Mouse (Mus musculus) MEL (cell line): ENCODE measurements at regions not wholly inside any gene's neighbourhood (a gene's known extent, or its start where the extent isn't known, plus 50 kb on each side); places are given as distances from the start of the nearest gene placed in this dataset.

Source experiments
- DNase-seq: peaks from one replicate; pipeline ENCODE4 v3.0.0; 2011; ENCODE audit warnings: low read depth, low spot score
- H3K27ac ChIP-seq: 2 replicates; pipeline ENCODE4 v1.5.1; 2012; ENCODE audit warnings: low read depth, mild to moderate bottlenecking, control low read depth, low read length, moderate library complexity; ENCODE audit not compliant: control insufficient read depth
- H3K27me3 ChIP-seq, 2 experiments: fragments of 150-350 bp in 1 of 2; sonication (generic) in 1 of 2; 2 replicates each; pipeline ENCODE4 v1.6.1; 2012; ENCODE audit warnings: low read length in 2 of 2, mild to moderate bottlenecking in 2 of 2, improper control_type of control experiment in 1 of 2, moderate library complexity in 1 of 2; ENCODE audit not compliant: insufficient read depth in 2 of 2, control insufficient read depth in 1 of 2
- H3K36me3 ChIP-seq, 2 experiments: 2 replicates each; pipeline ENCODE4 v1.6.1; 2012 to 2014; ENCODE audit warnings: low read length in 2 of 2, improper control_type of control experiment in 1 of 2, inconsistent platforms in 1 of 2, mild to moderate bottlenecking in 1 of 2; ENCODE audit not compliant: insufficient read depth in 2 of 2, control insufficient read depth in 1 of 2
- H3K4me1 ChIP-seq, 2 experiments: fragments of 150-350 bp in 1 of 2; sonication (generic) in 1 of 2; 2 replicates each; pipeline ENCODE4 v1.6.1; 2012; ENCODE audit warnings: low read length in 2 of 2, improper control_type of control experiment in 1 of 2, mild to moderate bottlenecking in 1 of 2; ENCODE audit not compliant: insufficient read depth in 2 of 2, control insufficient read depth in 1 of 2
- H3K4me3 ChIP-seq, 2 experiments: fragments of 150-350 bp in 1 of 2; sonication (generic) in 1 of 2; 2 replicates each; pipeline ENCODE4 v1.5.1; 2012; ENCODE audit warnings: low read depth in 2 of 2, low read length in 2 of 2, mild to moderate bottlenecking in 2 of 2, moderate library complexity in 2 of 2, control low read depth in 1 of 2, improper control_type of control experiment in 1 of 2; ENCODE audit not compliant: control insufficient read depth in 1 of 2, insufficient read depth in 1 of 2
- H3K79me2 ChIP-seq: 2 replicates; pipeline ENCODE4 v1.6.1; 2012; ENCODE audit warnings: mild to moderate bottlenecking, low read length, moderate library complexity; ENCODE audit not compliant: control insufficient read depth, poor library complexity, insufficient read depth
- H3K9ac ChIP-seq: 2 replicates; pipeline ENCODE4 v1.6.1; 2012; ENCODE audit warnings: low read depth, mild to moderate bottlenecking, control low read depth, low read length, moderate library complexity; ENCODE audit not compliant: control insufficient read depth, poor library complexity, severe bottlenecking
- H3K9me3 ChIP-seq: fragments of 150-350 bp; sonication (generic); replicated peaks from 2 replicates; pipeline ENCODE4 v1.6.1; 2012; ENCODE audit warnings: mild to moderate bottlenecking, low read length, improper control_type of control experiment, moderate library complexity; ENCODE audit not compliant: insufficient read depth
- BHLHE40 ChIP-seq: IDR thresholded peaks from 2 replicates; pipeline ENCODE4 v1.6.1; 2012; ENCODE audit warnings: low read depth, mild to moderate bottlenecking, inconsistent platforms, low read length, improper control_type of control experiment, borderline replicate concordance
- CHD1 ChIP-seq: IDR thresholded peaks from 2 replicates; pipeline ENCODE4 v1.6.1; 2012; ENCODE audit warnings: low read depth, mild to moderate bottlenecking, inconsistent platforms, low read length, improper control_type of control experiment
- CHD2 ChIP-seq: IDR thresholded peaks from 2 replicates; pipeline ENCODE4 v1.6.1; 2011; ENCODE audit warnings: low read length, improper control_type of control experiment
- CTCF ChIP-seq, 3 experiments: IDR thresholded peaks in 2 of 3; conservative IDR thresholded peaks in 1 of 3; 2 replicates each; pipeline ENCODE4 v1.5.1; 2011 to 2012; ENCODE audit warnings: low read length in 3 of 3, low read depth in 2 of 3, mild to moderate bottlenecking in 2 of 3, improper control_type of control experiment in 1 of 3, inconsistent platforms in 1 of 3, mixed read lengths in 1 of 3, moderate library complexity in 1 of 3; ENCODE audit not compliant: control insufficient read depth in 1 of 3, insufficient read depth in 1 of 3, poor library complexity in 1 of 3, severe bottlenecking in 1 of 3
- E2F4 ChIP-seq: IDR thresholded peaks from 2 replicates; pipeline ENCODE4 v1.6.1; 2011; ENCODE audit warnings: low read depth, low read length, improper control_type of control experiment, borderline replicate concordance
- EP300 ChIP-seq, 2 experiments: IDR thresholded peaks; 2 replicates each; pipeline ENCODE4 v1.6.1; 2011; ENCODE audit warnings: improper control_type of control experiment in 2 of 2, low read length in 2 of 2, low read depth in 1 of 2, mild to moderate bottlenecking in 1 of 2
- GABPA ChIP-seq: IDR thresholded peaks from 2 replicates; pipeline ENCODE4 v1.6.1; 2012; ENCODE audit warnings: low read depth, mild to moderate bottlenecking, inconsistent platforms, low read length, improper control_type of control experiment, moderate library complexity
- GATA1 ChIP-seq: IDR thresholded peaks from 2 replicates; pipeline ENCODE4 v1.6.1; 2011; ENCODE audit warnings: low read depth, low read length, improper control_type of control experiment
- HCFC1 ChIP-seq: IDR thresholded peaks from 2 replicates; pipeline ENCODE4 v1.6.1; 2012; ENCODE audit warnings: low read depth, mild to moderate bottlenecking, inconsistent platforms, low read length, improper control_type of control experiment, moderate library complexity
- KAT2A ChIP-seq: conservative IDR thresholded peaks from 2 replicates; pipeline ENCODE4 v1.6.1; 2012; ENCODE audit warnings: low read depth, low read length, improper control_type of control experiment, inconsistent platforms
- MAX ChIP-seq: IDR thresholded peaks from 2 replicates; pipeline ENCODE4 v1.6.1; 2011; ENCODE audit warnings: low read length, improper control_type of control experiment
- MAZ ChIP-seq: IDR thresholded peaks from 2 replicates; pipeline ENCODE4 v1.6.1; 2012; ENCODE audit warnings: low read depth, mild to moderate bottlenecking, inconsistent platforms, low read length, improper control_type of control experiment
- MXI1 ChIP-seq: IDR thresholded peaks from 2 replicates; pipeline ENCODE4 v1.6.1; 2011; ENCODE audit warnings: mild to moderate bottlenecking, low read depth, low read length, improper control_type of control experiment
- MYB ChIP-seq: IDR thresholded peaks from 2 replicates; pipeline ENCODE4 v1.6.1; 2011; ENCODE audit warnings: mild to moderate bottlenecking, low read depth, low read length, improper control_type of control experiment
- NELFE ChIP-seq: IDR thresholded peaks from 2 replicates; pipeline ENCODE4 v1.6.1; 2011; ENCODE audit warnings: low read depth, low read length, improper control_type of control experiment
- NRF1 ChIP-seq: IDR thresholded peaks from 2 replicates; pipeline ENCODE4 v1.6.1; 2014; ENCODE audit warnings: low read depth, mild to moderate bottlenecking, inconsistent platforms, low read length, improper control_type of control experiment, moderate library complexity; ENCODE audit not compliant: poor library complexity, insufficient read depth, severe bottlenecking
- POLR2AphosphoS2 ChIP-seq: IDR thresholded peaks from 2 replicates; pipeline ENCODE4 v1.6.1; 2011; ENCODE audit warnings: low read length, improper control_type of control experiment
- RAD21 ChIP-seq: IDR thresholded peaks from 2 replicates; pipeline ENCODE4 v1.6.1; 2011; ENCODE audit warnings: mild to moderate bottlenecking, low read depth, low read length, improper control_type of control experiment
- SMC3 ChIP-seq: IDR thresholded peaks from 2 replicates; pipeline ENCODE4 v1.6.1; 2011; ENCODE audit warnings: low read depth, low read length, improper control_type of control experiment
- TAL1 ChIP-seq: IDR thresholded peaks from 2 replicates; pipeline ENCODE4 v1.6.1; 2012; ENCODE audit warnings: mild to moderate bottlenecking, inconsistent platforms, low read length, moderate library complexity, mixed read lengths
- TBP ChIP-seq: IDR thresholded peaks from 2 replicates; pipeline ENCODE4 v1.8.0; 2011; ENCODE audit warnings: low read depth, low read length, improper control_type of control experiment
- TCF12 ChIP-seq: IDR thresholded peaks from 2 replicates; pipeline ENCODE4 v1.6.1; 2014; ENCODE audit warnings: low read depth, mild to moderate bottlenecking, inconsistent platforms, low read length, improper control_type of control experiment, moderate library complexity
- UBTF ChIP-seq: IDR thresholded peaks from 2 replicates; pipeline ENCODE4 v1.6.1; 2012; ENCODE audit warnings: low read depth, mild to moderate bottlenecking, inconsistent platforms, low read length, improper control_type of control experiment, moderate library complexity, borderline replicate concordance; ENCODE audit not compliant: insufficient read depth
- ZKSCAN1 ChIP-seq: IDR thresholded peaks from 2 replicates; pipeline ENCODE4 v1.6.1; 2012; ENCODE audit warnings: low read depth, mild to moderate bottlenecking, inconsistent platforms, low read length, improper control_type of control experiment, moderate library complexity
- ZMIZ1 ChIP-seq: IDR thresholded peaks from 2 replicates; pipeline ENCODE4 v1.6.1; 2012; ENCODE audit warnings: low read depth, mild to moderate bottlenecking, inconsistent platforms, low read length, improper control_type of control experiment, moderate library complexity

- Histone ChIP-seq H3K27me3 (no peaks in the 10 kb centered on the region), H3K4me1 (no peaks in the 10 kb centered on the region), H3K36me3 (no peaks in the 10 kb centered on the region), H3K27ac (no peak overlapping the region), H3K79me2 (no peaks in the 10 kb centered on the region), H3K9ac (no peak overlapping the region), H3K9me3 (no peaks in the 10 kb centered on the region), H3K4me3 (no peak overlapping the region)
- TF ChIP-seq MYB (no peak), KAT2A (no peak), ZKSCAN1 (no peak), CTCF (IDR thresholded peaks at IDR 0.05 in 2 of 3, conservative IDR thresholded peaks at IDR 0.05 in 1 of 3; ENCODE audit: control insufficient read depth in 1 of 3, insufficient read depth in 1 of 3, low read depth in 2 of 3, low read length in 3 of 3, poor library complexity in 1 of 3, severe bottlenecking in 1 of 3) (no peak), RAD21 (no peak), EP300 (IDR thresholded peaks at IDR 0.05; ENCODE audit: low read depth in 1 of 2, low read length in 2 of 2) (no peak), GATA1 (no peak), NRF1 (no peak), MAX (no peak), TBP (no peak), TCF12 (no peak), HCFC1 (no peak), MAZ (no peak), MXI1 (no peak), POLR2AphosphoS2 (no peak)
- no peak for DNase-seq
These were observed 149.3 kb upstream of the Kctd3 start for GRCm38 (mm10) chr1:189156906-189157305.

GRCm38 (mm10) chr1:189154376-189154775 lies 146.7 kb upstream of the Kctd3 start:
- TF ChIP-seq MYB (no peak), CHD2 (no peak), TAL1 (no peak), HCFC1 (no peak), ZMIZ1 (no peak), MAX (no peak), E2F4 (no peak), NELFE (no peak), EP300 (IDR thresholded peaks at IDR 0.05; ENCODE audit: low read depth in 1 of 2, low read length in 2 of 2) (no peak), UBTF (no peak), BHLHE40 (no peak), CHD1 (no peak), GATA1 (no peak), GABPA (no peak), MXI1 (no peak), SMC3 (no peak)
- no peak overlapping the region for H3K27ac ChIP-seq
- H3K4me1 ChIP-seq: no peaks in the 10 kb centered on the region
- no peak for DNase-seq
- no peak overlapping the region for H3K4me3 ChIP-seq
- H3K27me3 ChIP-seq: no peaks in the 10 kb centered on the region
- H3K36me3 ChIP-seq: no peaks in the 10 kb centered on the region
- no peaks in the 10 kb centered on the region for H3K9me3 ChIP-seq
- no peak overlapping the region for H3K9ac ChIP-seq
- no peaks in the 10 kb centered on the region for H3K79me2 ChIP-seq
